Mouse (Mus musculus): Measurements from ENCODE around the gene Ndufb8.

The Ndufb8 gene

GRCm38 (mm10) chr19:44554861-44555590, at the start of gene Ndufb8:
Ndufb8 (minus strand) TSS chr19:44555440.
- DNase-seq (ENCODE audit: extremely low spot score), result peak; percentile 95

GRCm38 (mm10) chr19:44594180-44594579, 38.9 kb upstream of the Ndufb8 start:
- DNase-seq (ENCODE audit: extremely low spot score), result no peak

GRCm38 (mm10) chr19:44591638-44592037, 36.4 kb upstream of the Ndufb8 start:
- DNase-seq (ENCODE audit: extremely low spot score), result no peak

- no peak for DNase-seq (ENCODE audit: extremely low spot score)
These were observed 35.8 kb upstream of the Ndufb8 start for GRCm38 (mm10) chr19:44590992-44591391.

DNA sequence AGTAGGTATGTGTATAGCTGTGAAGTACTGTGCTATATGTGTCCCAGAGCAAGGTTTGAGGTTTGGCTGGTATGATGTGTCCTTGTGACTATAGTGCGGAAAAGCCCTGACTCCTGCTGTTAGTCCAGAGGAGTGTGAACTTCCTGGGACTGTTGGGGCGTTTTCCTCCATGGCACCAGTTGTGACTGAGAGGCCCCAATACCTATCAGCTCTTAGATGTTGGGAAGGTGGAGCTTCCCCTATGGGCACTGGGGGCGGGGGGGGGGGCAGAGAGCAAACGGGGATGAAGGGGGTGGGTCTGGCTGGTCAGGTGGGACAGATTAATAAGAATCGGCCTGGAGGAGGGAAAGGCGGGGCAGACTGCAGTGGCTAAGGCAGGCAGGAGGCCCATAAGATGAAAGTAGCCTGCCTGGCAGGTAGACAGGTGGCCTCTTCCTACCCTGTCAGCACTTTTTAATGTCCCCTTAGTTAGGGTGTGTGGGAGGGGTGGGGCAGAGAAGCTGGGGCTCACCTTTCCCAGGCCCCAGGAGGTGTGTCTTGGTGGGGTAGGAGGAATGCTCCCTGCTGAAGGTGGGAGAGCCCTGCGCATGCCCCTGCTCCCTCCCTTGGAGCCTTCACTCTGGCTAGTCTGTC, 34.5 kb upstream of the Ndufb8 start:
- no peak for DNase-seq (ENCODE audit: extremely low spot score)

DNA sequence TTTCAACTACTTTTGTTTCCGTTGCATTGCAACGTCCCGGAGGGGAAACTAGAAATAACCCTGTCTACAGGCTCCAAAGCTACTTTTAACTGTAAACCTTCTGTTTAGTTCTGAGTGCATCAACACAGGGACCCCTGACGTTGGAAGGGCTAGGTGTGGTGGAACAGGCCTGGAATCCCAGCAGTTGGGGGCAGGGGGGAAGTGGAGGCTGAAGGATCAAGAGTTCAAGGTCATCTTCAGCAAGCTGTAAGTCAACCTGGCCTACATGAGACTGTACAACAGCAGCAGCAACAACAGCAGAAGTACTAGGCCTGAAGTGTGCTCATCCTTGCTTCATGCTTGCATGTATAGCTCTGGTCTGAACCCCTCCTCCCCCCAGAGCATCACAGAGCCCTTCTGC, 32.8 kb upstream of the Ndufb8 start:
- DNase-seq (ENCODE audit: extremely low spot score), result no peak

- peak; percentile 91 for DNase-seq (ENCODE audit: extremely low spot score)
These were observed 27.5 kb upstream of the Ndufb8 start for GRCm38 (mm10) chr19:44582638-44583309.

- no peak for DNase-seq (ENCODE audit: extremely low spot score)
These were observed 26.9 kb upstream of the Ndufb8 start for GRCm38 (mm10) chr19:44582103-44582502.

GRCm38 (mm10) chr19:44578038-44578437, 22.8 kb upstream of the Ndufb8 start:
- no peak for DNase-seq (ENCODE audit: extremely low spot score)

GRCm38 (mm10) chr19:44576275-44576674, 21.0 kb upstream of the Ndufb8 start:
- DNase-seq (ENCODE audit: extremely low spot score), result no peak

DNA sequence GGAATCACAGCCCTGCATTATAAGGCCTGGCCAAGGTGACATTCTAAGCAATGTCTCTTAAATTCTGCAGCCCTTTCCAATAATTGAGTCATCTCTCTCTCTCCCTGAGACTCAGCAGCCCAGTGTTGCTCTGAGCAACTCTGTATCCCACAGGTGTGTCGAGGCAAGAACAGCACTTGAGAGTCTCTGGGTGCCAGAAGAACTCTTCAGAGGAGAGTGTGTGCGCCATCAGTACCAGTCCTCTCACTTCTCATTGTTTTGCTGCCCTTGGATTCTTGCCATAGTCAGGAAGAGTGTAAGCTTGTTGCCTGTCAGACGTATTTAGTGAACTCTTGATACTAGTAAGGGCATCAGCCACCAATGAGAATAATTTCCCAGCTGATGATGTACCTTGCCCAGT, 12.5 kb upstream of the Ndufb8 start:
- no peak for DNase-seq (ENCODE audit: extremely low spot score)

DNA sequence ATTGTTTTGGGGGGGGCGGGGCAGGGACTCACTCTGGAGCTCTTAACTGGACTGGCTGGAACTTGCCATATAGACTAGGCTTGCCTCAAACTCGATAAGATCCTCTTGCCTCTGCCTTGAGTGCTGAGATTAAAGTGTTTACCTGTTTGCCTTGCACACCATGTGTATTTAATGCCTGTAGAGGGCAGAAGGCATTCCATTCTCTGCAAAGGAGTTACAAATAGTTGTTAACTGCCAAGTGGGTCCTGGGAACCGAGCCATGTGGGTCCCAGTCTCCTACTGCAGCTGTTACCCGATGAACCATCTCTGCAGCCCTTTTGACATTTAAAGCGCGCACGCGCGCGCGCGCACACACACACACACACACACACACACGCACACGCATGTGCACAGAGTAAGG, 8.8 kb upstream of the Ndufb8 start:
- DNase-seq (ENCODE audit: extremely low spot score), result no peak

DNA sequence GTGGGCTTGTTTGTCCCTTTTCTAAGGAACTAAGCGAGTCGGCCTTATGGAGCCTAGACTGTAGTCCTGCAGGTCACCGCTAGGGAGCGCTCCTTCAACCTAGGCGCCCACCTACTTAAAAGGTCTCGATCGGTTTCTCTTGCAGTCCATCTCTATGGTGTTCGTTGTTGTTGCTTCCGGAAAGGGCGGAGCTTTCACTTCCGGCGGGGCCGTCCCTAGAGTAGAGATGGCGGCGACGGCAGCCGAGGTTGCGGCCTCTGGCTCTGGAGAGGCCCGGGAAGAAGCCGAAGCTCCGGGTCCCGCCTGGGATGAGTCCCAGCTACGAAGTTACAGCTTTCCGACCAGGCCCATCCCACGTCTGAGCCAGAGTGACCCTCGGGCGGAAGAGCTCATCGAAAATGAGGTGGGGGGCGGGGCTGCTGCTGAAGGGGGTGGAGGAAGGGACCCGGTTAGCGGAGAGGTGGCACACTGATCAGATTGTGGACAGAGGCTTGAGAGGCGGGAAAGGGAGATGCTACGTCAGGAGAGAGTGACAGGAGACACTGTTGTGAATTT, 7.5 kb upstream of the Ndufb8 start, which contains the start of gene Hif1an:
Hif1an (plus strand) TSS at position 199 of the 555 bp plus-strand sequence.
- peak; percentile 95 for DNase-seq (ENCODE audit: extremely low spot score)

GRCm38 (mm10) chr19:44554490-44554860, 765 bp downstream of the Ndufb8 start:
- DNase-seq (ENCODE audit: extremely low spot score), result no peak

- no peak for DNase-seq (ENCODE audit: extremely low spot score)
These were observed 2.0 kb downstream of the Ndufb8 start for GRCm38 (mm10) chr19:44553286-44553685.

DNA sequence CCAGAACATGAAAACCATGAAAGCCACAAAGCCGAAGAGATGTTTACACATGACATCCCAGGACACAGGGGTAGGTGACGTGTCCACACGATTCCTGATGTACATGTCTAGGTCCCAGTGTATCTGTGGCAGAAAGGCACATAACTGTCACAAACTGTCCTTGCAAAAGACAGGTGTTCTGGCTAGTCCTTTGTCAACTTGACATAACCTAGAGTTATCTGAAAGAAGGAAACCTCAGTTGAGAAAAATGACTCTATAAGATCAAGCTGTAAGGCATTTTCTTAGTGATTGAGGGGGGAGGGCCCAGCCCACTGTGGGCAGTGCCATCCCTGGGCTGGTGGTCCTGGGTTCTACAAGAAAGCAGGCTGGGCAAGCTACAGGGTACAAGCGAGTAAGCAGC, 2.5 kb downstream of the Ndufb8 start, which contains the start of gene Gm20538:
Gm20538 (minus strand) TSS at position 101 of the 400 bp plus-strand sequence.
- no peak for DNase-seq (ENCODE audit: extremely low spot score)

- peak; percentile 78 for DNase-seq (ENCODE audit: extremely low spot score)
These were observed 9.8 kb downstream of the Ndufb8 start, which contains the start of gene Sec31b for GRCm38 (mm10) chr19:44545321-44546041. Sec31b (minus strand) TSS chr19:44545864.

GRCm38 (mm10) chr19:44544775-44545174, 10.5 kb downstream of the Ndufb8 start:
- DNase-seq (ENCODE audit: extremely low spot score), result peak; percentile 82

GRCm38 (mm10) chr19:44544372-44544771, 10.9 kb downstream of the Ndufb8 start:
- no peak for DNase-seq (ENCODE audit: extremely low spot score)

DNA sequence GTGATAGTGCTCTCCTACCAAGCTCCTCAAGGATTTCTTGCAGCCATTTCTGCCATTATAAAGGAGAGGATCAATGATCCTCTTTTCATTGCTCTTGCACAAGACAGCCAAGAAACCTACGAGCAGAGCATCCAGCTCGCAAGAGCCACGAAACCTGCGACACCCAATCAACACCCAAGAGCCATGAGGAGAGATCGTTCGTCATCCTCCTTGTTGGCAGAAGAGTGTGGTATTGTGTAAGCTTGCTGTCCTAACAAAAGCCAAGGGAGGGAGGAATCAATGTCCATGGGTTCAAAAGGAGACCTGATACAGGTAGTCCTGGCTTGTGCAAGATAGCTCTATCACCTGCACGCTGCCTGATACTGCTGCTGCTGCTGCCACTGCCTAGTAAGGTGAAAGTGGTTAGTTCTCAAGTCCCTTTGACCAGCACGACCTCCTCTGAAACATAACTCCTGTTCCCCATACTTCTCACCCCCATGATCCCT, 12.5 kb downstream of the Ndufb8 start:
- DNase-seq (ENCODE audit: extremely low spot score), result no peak

DNA sequence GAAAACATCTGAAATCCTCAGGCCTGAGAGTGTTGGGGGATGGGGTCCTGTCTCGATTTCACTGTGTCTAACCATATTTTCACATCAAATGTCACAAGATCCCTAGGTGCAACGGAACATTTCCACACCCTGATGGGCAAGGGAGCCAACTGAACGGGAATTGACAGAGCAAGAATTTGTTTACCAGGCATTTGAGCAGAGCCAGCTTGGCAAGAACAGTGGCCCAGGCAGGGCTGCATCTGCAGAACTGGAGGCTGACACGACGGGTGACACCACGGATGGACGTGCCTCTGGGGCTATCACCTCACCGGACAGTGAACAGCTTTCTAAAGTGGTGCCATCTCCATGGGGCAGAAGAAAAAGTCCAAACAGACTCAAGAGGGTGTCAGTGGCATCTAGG, 17.8 kb downstream of the Ndufb8 start:
- DNase-seq (ENCODE audit: extremely low spot score), result no peak

Measured in embryo, embryonic 9.5 days (tissue).